Mouse (Mus musculus) MEL (cell line): Measurements from ENCODE around the gene Zfp131.

Experiments
- BHLHE40 ChIP-seq: IDR thresholded peaks from 2 replicates; pipeline ENCODE4 v1.6.1; 2012; ENCODE audit warnings: low read depth, mild to moderate bottlenecking, inconsistent platforms, low read length, improper control_type of control experiment, borderline replicate concordance
- CHD2 ChIP-seq: IDR thresholded peaks from 2 replicates; pipeline ENCODE4 v1.6.1; 2011; ENCODE audit warnings: low read length, improper control_type of control experiment
- CTCF ChIP-seq, 3 experiments: IDR thresholded peaks in 2 of 3; conservative IDR thresholded peaks in 1 of 3; 2 replicates each; pipeline ENCODE4 v1.5.1; 2011 to 2012; ENCODE audit warnings: low read length in 3 of 3, low read depth in 2 of 3, mild to moderate bottlenecking in 2 of 3, improper control_type of control experiment in 1 of 3, inconsistent platforms in 1 of 3, mixed read lengths in 1 of 3, moderate library complexity in 1 of 3; ENCODE audit not compliant: control insufficient read depth in 1 of 3, insufficient read depth in 1 of 3, poor library complexity in 1 of 3, severe bottlenecking in 1 of 3
- ELF1 ChIP-seq: IDR thresholded peaks from 2 replicates; pipeline ENCODE4 v1.6.1; 2014; ENCODE audit warnings: low read depth, mild to moderate bottlenecking, inconsistent platforms, low read length, improper control_type of control experiment, moderate library complexity
- EP300 ChIP-seq, 2 experiments: IDR thresholded peaks; 2 replicates each; pipeline ENCODE4 v1.6.1; 2011; ENCODE audit warnings: improper control_type of control experiment in 2 of 2, low read length in 2 of 2, low read depth in 1 of 2, mild to moderate bottlenecking in 1 of 2
- JUND ChIP-seq: IDR thresholded peaks from 2 replicates; pipeline ENCODE4 v1.6.1; 2011; ENCODE audit warnings: low read depth, mild to moderate bottlenecking, improper control_type of control experiment, low read length
- MAFK ChIP-seq: IDR thresholded peaks from 2 replicates; pipeline ENCODE4 v1.6.1; 2011; ENCODE audit warnings: low read depth, mild to moderate bottlenecking, low read length, improper control_type of control experiment, borderline replicate concordance
- MXI1 ChIP-seq: IDR thresholded peaks from 2 replicates; pipeline ENCODE4 v1.6.1; 2011; ENCODE audit warnings: mild to moderate bottlenecking, low read depth, low read length, improper control_type of control experiment
- MYC ChIP-seq: IDR thresholded peaks from 2 replicates; pipeline ENCODE4 v1.6.1; 2011; ENCODE audit warnings: low read depth, mild to moderate bottlenecking, low read length, improper control_type of control experiment, moderate library complexity
- POLR2A ChIP-seq, 2 experiments: IDR thresholded peaks; 2 replicates each; pipeline ENCODE4 v1.6.1; 2011 to 2012; ENCODE audit warnings: low read length in 2 of 2, mild to moderate bottlenecking in 2 of 2, control low read depth in 1 of 2, improper control_type of control experiment in 1 of 2, low read depth in 1 of 2, moderate library complexity in 1 of 2; ENCODE audit not compliant: control insufficient read depth in 1 of 2, insufficient read depth in 1 of 2, poor library complexity in 1 of 2
- RAD21 ChIP-seq: IDR thresholded peaks from 2 replicates; pipeline ENCODE4 v1.6.1; 2011; ENCODE audit warnings: mild to moderate bottlenecking, low read depth, low read length, improper control_type of control experiment
- TAL1 ChIP-seq: IDR thresholded peaks from 2 replicates; pipeline ENCODE4 v1.6.1; 2012; ENCODE audit warnings: mild to moderate bottlenecking, inconsistent platforms, low read length, moderate library complexity, mixed read lengths
- ZC3H11A ChIP-seq: IDR thresholded peaks from 2 replicates; pipeline ENCODE4 v1.6.1; 2012; ENCODE audit warnings: low read depth, mild to moderate bottlenecking, inconsistent platforms, low read length, improper control_type of control experiment

GRCm38 (mm10) chr13:119742711-119743415 lies 47.8 kb downstream of the Zfp131 start:
- TF ChIP-seq POLR2A (IDR thresholded peaks at IDR 0.05; ENCODE audit: control insufficient read depth in 1 of 2, insufficient read depth in 1 of 2, low read depth in 1 of 2, low read length in 2 of 2, poor library complexity in 1 of 2): peak in 1 of 2 experiments; percentile 49; a peak in 1 of 4 replicates
- TF ChIP-seq ZC3H11A: no peak
- no peak for TF ChIP-seq TAL1
- TF ChIP-seq RAD21: no peak
- TF ChIP-seq ELF1: no peak
- TF ChIP-seq CTCF (IDR thresholded peaks at IDR 0.05 in 2 of 3, conservative IDR thresholded peaks at IDR 0.05 in 1 of 3; ENCODE audit: control insufficient read depth in 1 of 3, insufficient read depth in 1 of 3, low read depth in 2 of 3, low read length in 3 of 3, poor library complexity in 1 of 3, severe bottlenecking in 1 of 3): no peak
- TF ChIP-seq BHLHE40: no peak
- no peak for TF ChIP-seq EP300 (IDR thresholded peaks at IDR 0.05; ENCODE audit: low read depth in 1 of 2, low read length in 2 of 2)
- no peak for TF ChIP-seq JUND
- TF ChIP-seq MYC: peak; percentile 48; the same call in 1 of the 2 replicates
- TF ChIP-seq CHD2: no peak
- peak; percentile 67 for TF ChIP-seq MXI1
- no peak for TF ChIP-seq MAFK
